Mouse (Mus musculus) spleen, adult 12 weeks (tissue): Measurements from ENCODE around the gene Taf5l.
"Not testable (repeated sequence)": the region's sequence is repeated elsewhere in the genome, so short reads cannot be mapped to it uniquely, and the experiment has no call there.

Source experiments
- DNase-seq: peaks from one replicate; pipeline ENCODE4 v3.0.0; 2022; ENCODE audit warnings: low spot score

Gene Taf5l

GRCm38 (mm10) chr8:124021237-124022227 is at the start of gene Taf5l, which contains the start of gene Urb2:
TSS of gene Taf5l (minus strand) at chr8:124021397.
TSS of gene Urb2 (plus strand) at chr8:124021508.
- peak; percentile 92 for DNase-seq

DNA sequence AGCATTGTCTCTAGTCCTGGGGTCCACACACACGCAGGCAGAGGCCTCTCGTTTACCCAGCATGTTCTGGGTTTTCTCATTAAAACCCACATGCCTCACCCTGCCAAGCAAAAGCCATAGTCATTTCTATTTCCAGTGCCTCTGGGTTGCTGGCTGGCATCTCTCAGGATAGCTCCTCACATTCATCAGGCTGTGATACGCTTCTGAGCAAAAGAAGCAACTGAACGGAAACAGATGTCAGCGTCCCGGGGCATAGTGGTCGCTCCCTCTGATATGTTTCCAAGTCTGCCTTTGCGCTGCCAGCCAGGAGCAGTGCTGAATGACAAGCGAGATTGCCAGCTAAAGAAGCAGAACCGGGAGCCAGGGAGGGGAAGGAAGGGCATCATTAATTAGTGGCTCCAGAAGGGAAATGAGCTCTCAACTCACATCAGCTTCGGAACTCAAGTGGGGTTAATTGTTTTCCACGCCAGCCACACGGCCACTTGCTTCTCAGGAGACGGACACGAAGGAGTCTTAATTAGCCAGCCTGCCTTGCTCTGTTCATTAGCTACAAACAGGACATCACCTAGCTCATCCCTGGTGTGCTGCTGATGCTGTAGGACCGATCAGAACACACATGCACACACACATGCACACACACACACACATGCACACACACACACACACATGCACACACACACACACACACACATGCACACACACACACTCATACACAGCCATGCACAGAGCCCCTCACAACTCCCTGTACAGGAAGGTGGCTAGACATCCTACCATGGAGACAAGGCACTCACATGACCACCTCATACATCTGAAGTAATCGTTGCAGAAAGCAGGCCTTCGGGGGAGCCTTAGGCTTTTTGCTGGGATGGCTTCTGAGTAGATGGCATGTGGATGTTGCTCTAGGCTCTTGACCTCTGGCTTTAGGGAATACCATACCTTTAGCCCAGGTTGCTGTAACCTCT is 49.4 kb upstream of the Taf5l start:
- no peak for DNase-seq

DNA sequence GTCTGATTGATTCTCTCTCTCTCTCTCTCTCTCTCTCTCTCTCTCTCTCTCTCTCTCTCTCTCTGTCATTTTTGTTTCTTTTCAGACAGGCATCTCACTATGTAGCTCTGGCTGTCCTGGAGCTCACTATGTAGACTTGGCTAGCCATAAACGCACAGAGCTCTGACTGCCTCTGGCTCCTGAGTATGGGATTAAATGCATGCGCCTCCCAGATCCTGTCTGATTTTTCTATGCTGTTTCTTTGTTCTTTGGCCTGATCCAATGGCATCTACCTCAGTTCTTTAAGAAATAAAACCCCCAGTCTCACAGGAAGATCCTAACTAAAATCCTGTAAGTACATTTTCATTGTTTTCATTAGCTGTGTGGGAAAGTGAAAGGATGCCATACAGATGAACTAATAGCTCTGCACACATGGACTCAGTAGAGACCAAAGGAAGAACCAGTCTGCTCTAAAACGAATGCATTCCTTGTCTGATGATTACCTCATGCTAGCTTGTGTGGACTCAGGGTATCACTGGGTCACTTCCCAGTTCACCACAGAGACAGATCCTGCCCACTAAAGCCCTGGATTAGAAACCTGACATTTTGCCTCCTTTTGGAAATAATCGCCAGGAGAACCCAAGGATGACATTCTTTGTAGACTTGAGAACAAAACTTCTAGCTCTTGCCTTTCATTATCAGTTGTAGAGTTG is 46.0 kb upstream of the Taf5l start:
- DNase-seq: no peak

GRCm38 (mm10) chr8:124066325-124067058 is 45.3 kb upstream of the Taf5l start:
- no peak for DNase-seq

DNA sequence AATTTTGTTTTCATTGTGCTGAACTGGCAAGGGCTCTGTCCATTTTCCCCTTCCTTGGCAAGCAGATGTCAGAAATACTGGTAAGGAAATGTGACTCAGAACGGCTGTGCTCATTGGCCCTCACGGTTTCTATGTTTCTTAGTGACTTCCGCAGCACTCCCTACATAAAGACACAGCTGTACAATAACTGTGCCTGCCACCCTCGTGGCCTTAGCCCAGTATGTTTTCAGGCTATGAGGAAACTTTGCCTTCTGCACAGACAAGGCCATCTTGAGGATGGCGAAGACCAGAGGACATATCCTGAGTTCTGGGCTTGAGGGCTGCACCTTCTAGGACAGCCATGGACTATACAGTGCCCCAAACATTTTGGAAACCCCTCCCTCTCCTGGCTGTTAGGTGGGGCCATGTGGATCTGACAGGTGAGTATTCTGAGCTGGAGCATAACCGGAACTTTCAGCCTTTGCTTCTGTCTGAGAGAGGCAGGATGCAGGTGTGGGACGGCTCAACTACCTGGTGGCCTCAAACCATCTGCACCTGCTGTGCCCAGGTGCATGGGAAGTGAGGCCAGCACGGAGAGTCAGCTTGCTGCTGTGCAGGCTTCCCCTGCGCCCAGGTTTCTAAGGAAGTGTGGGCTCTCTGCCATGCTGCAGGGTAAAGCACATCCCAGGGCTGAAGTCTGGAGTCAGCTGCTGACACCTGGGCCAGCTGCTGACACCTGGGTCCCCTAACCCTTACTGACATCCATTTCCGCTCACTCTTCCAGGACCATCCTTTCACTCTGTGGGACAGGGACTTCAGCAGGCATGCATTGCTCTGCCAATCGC is 35.8 kb upstream of the Taf5l start:
- DNase-seq: no peak

DNA sequence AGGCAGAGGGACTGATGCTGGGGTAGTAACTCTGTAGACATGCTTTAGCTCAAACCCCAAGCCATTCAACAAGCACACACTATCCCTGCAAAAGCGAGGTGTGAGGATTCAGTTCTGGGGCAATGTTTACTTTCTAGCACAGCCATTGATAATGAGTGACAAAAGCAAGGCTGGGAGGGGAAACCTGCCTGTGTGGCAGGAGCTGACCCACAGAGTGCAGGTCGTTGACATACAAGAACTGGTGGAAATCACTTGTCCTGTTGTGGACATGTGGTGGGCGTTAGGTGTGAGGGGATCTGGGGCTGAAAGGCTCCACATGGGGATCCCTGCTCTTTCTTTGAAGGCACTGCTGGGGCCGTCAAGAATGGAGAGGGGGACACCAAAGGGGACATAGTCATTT is 31.4 kb upstream of the Taf5l start:
- DNase-seq: no peak

DNA sequence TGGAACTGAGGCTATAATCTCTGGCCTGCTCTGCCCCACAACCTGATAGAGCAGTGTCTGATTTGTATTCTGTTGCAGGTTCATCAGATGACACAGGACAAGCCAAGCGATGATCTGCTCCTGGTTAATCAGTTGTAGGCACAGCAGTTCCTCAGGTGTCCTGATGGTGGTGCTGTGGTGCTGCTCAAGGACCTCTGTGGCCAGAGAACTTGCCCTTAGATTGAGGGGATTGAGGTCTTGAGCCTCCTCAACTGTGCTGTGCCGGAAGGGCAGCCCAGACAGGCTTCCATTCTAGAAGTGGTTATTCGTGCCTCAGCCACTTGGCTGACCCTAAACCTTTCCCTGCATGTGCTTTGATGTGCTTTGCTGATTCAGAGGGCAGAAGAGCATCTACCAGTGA is 30.9 kb upstream of the Taf5l start:
- no peak for DNase-seq

DNA sequence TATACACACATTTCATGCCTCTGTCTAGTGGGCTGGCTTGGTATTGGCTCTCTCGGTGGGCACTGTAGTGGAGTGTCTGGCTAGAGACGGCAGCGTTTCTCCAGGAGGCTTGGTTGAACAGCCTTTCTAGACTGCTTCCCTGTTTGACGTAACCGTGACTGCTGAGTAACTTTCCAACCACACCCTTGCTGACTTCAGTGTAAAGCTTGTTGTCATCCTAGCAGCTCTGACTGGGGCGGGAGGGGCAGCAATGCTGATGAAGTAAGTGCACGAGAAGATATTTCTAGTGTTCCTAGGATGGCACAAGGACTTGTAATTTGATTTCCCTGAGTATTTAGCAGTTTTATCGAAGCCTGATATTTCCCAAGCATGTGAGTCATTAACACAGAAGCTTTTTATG is 24.7 kb upstream of the Taf5l start:
- DNase-seq: no peak

GRCm38 (mm10) chr8:124044931-124045330 is 23.7 kb upstream of the Taf5l start:
- no peak for DNase-seq

DNA sequence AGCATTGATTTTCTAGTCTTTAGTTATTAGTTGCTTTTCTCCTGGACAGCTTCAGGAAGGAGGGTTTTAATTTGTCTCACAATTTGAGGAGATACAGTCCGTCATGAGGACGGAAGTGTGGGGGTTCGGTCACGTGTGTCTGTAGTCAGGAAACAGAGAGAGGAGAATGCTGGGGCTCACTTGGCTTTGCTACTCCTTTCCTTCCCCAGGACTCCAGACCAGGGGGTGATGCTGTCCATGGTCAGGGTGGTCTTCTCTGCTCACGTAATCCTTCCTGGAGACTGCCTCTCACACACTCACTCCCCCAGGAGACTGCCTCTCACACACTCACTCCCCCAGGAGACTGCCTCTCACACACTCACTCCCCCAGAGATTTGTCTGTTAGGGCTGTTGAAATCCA is 23.2 kb upstream of the Taf5l start:
- DNase-seq: no peak

DNA sequence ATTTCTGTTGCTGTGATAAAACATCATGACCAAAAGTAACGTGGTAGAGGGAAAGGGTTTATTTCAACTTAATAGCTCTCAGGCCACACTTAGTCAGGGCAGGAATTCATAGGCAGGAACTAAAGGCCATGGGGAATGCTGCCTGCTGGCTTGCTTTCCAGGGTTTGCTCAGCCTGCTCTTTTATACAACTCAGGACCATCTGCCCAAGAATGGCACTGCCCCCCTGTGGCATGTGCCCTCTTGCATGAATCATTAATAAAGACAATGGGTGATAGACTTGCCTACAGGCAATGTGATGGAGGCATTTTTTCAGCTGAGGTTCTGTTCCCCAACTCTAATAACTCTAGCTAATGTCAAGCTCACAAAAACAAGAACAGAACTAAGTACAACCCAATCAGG is 21.0 kb upstream of the Taf5l start:
- no peak for DNase-seq

DNA sequence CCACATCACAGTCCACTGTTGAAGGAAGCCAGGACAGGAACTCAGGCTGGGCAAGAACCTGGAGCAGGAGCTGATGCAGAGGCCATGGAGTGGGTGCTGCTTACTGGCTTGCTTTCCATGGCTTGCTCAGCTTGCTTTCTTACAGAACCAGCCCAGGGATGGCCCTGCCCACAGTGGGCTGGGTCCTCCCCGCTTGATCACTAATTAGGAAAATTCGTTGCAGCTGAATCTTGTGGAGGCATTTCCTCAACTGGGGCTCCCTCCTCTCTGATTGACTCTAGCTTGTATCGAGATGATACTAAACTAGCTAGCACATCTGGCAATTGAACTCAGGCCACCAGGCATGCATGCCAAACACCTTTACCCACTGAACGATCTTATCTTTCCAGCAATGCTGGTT is 18.2 kb upstream of the Taf5l start:
- DNase-seq: no peak

GRCm38 (mm10) chr8:124038121-124038520 is 16.9 kb upstream of the Taf5l start:
- DNase-seq: no peak

GRCm38 (mm10) chr8:124033400-124033799 is 12.2 kb upstream of the Taf5l start:
- DNase-seq: no peak

- no peak for DNase-seq
Measured at GRCm38 (mm10) chr8:124027831-124028230, 6.6 kb upstream of the Taf5l start.

- not testable (repeated sequence) for DNase-seq
Measured at GRCm38 (mm10) chr8:124026265-124026664, 5.1 kb upstream of the Taf5l start.

GRCm38 (mm10) chr8:124020439-124021236 is 559 bp downstream of the Taf5l start:
- peak; percentile 51 for DNase-seq

DNA sequence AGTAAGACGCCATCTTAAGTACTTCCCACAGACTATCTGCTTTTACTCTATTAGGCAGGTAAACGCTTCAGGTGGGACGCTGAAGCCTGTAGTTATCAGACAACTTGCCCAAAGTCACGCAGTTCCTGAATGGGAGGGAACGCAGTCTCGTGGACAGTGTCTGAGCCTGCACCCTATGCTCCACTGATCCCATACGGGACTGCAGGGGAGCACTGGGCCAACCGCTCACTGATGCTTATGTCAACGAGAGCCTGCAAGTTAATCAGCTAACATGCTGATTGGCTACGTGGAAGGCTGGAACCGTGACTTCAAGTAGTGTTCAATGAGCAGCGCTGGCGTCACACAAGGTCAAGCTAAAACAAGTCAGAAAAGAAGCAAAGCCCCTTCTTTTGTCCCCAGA is 1.4 kb downstream of the Taf5l start:
- peak; percentile 37 for DNase-seq

- DNase-seq: no peak
Measured at GRCm38 (mm10) chr8:124014751-124015150, 6.4 kb downstream of the Taf5l start.
